Mouse (Mus musculus) brain, embryonic 14.5 days (tissue): ENCODE measurements around the gene Caml.

Experiments
- CTCF ChIP-seq: fragments of 200-500 bp; IDR thresholded peaks from 2 replicates; pipeline ENCODE4 v1.5.1; 2012; ENCODE audit warnings: inconsistent platforms, mild to moderate bottlenecking, moderate library complexity, borderline replicate concordance; ENCODE audit not compliant: insufficient read depth, insufficient read length; ENCODE audit errors: extremely low read depth
- POLR2A ChIP-seq: fragments of 200-500 bp; IDR thresholded peaks from 2 replicates; pipeline ENCODE4 v1.6.1; 2012; ENCODE audit warnings: mild to moderate bottlenecking, inconsistent platforms, borderline replicate concordance; ENCODE audit not compliant: poor library complexity, insufficient read depth, insufficient read length, severe bottlenecking; ENCODE audit errors: extremely low read depth

GRCm38 (mm10) chr13:55578086-55578485 lies 44.7 kb upstream of the Caml start:
- TF ChIP-seq CTCF: no peak
- no peak for TF ChIP-seq POLR2A
